Mouse (Mus musculus) spleen, postnatal 4 days (tissue): ENCODE data around the gene 1810043G02Rik.
"Not testable (repeated sequence)": the region's sequence is repeated elsewhere in the genome, so short reads cannot be mapped to it uniquely, and the experiment has no call there.

Source experiments
- DNase-seq, 2 experiments: peaks; one replicate each; pipeline ENCODE4 v3.0.0; 2022; ENCODE audit warnings: low spot score in 2 of 2

1810043G02Rik gene

GRCm38 (mm10) chr10:78004479-78005100, 26.3 kb downstream of the 1810043G02Rik start:
- no peak for DNase-seq

GRCm38 (mm10) chr10:78005791-78006438, 27.6 kb downstream of the 1810043G02Rik start:
- no peak for DNase-seq

GRCm38 (mm10) chr10:78007203-78007602, 28.9 kb downstream of the 1810043G02Rik start:
- no peak for DNase-seq

DNA sequence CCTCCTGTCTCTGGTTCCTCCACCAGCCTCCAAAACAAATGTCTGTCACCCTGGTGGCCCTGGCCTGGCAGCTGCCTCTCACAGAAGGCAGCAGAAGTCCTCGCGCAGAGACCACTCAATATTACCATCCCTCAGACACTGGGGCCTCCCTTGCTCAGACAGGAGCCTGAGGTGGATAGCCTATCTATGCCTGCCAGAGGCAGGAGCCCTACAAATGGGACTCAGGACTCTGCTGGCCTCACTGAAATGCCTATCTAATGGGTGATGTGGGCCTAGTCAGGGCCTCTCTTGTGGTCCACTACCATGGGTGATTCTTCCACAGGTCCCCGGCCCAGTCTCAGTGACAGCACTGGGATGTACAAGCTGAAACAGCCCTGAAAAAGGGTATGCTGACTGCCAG, 29.8 kb downstream of the 1810043G02Rik start:
- no peak for DNase-seq

DNA sequence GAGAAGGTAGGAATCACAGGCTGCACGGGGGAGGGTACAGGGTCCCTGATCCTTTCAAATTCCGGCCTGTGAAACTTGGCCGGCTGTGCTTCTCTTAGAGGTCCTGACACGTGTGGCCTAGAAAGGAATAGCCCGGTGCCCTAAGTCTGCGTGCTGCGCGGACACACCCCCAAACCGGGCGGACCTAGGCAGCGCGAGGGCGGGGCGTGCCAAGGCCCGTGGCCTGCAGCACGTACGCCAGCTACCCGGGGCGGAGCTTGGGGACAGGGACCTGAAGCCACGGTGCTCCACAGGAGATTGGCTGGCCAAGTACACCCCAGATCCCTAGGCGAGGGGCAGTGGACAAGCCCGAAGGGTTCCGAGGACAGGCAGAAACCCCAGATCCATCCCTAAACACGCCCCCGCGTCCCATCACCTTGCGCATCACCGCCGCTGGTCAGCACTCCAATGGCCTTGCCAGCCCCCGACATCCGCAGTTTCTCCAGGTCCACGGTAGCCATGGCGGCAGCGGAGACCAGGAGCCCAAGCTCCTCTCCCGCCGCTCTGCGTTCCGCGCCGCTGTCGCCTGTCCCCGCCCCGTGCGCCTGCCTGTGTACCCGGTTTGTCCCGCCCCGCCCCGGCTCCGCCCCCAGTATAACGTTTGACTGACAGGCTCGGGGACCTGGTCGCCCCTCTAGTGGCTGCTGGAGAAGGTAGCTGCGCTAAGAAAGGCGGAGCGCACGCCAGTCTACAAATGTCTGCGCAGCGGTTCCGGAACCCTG, 31.0 kb downstream of the 1810043G02Rik start:
- peak; percentile 99 for DNase-seq

DNA sequence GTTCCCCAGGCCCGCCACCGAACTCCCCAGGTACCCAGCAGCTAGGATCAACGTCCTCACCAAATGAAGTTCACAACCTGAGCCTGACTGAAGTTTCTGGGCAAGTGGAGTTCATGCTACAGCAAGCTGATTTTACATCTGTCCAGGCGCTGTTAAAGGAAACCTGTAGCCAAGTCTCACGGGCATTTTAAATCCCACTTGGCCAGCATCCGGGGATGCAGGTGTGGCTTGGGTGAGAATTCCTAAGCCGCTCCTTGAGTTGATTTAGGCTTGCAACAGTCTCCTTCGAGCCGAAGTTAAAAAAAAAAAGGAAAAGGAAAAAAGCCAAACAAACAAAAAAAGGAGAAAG, 31.6 kb downstream of the 1810043G02Rik start, which contains the start of gene Pfkl:
Gene Pfkl, minus strand, starts transcription at position 139 of the 349 bp plus-strand sequence.
- DNase-seq: no peak

- no peak for DNase-seq
Observed at GRCm38 (mm10) chr10:78010335-78010734, 32.0 kb downstream of the 1810043G02Rik start.

DNA sequence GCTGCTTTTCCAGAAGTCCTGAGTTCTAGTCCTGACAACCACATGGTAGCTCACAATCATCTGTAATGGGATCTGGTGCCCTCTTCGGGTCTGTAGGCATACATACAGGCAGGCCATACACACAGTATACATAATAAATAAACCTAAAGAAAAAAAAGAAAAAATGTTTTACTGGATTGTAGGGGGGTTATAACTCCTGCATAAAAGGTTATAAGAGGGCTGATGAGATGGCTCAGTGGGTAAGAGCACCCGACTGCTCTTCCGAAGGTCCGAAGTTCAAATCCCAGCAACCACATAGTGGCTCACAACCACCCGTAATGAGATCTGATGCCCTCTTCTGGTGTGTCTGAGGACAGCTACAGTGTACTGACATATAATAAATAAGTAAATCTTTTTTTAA, 32.8 kb downstream of the 1810043G02Rik start:
- not testable (repeated sequence) for DNase-seq

DNA sequence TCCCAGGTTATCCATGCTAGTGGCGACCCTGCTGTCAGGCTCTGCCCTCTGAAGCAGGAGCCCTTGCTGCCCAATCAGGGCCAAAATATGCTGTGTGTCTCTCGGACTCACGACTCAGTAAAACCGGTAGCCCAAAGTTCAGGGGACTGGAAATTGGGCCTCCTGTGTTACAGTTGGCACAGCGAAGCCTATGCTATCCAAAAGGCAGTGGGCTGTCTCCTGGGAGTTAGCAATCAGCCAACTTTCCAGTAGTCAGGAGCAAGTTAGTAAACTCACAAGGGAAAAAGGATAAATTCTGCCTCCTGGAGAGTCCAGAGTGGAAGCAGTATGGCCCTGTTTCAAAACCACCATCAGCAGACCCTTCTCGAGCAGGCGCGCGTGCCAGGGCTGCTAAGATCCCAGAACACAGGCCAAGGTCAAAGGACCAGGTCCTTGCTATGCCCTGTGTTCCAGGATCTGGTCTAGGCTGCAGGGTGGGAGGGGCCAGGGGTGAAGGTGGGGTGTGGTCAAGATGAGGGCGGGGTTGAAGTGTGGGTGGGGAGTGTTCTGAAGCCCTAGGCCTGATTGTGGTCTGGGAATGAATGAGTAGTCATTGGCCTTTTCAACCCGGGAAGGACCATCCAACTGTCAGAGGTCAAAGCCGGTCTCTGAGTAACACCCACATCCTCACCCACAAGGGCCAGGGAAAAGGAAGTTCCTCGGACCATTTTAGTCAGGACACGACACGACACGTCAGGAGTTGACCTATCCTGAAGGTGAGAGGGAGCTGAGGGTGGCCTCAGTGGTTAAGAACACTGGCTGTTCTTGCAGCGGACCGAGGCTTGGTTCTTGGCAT, 34.6 kb downstream of the 1810043G02Rik start:
- DNase-seq: no peak

GRCm38 (mm10) chr10:78015489-78015888, 37.2 kb downstream of the 1810043G02Rik start:
- no peak for DNase-seq

DNA sequence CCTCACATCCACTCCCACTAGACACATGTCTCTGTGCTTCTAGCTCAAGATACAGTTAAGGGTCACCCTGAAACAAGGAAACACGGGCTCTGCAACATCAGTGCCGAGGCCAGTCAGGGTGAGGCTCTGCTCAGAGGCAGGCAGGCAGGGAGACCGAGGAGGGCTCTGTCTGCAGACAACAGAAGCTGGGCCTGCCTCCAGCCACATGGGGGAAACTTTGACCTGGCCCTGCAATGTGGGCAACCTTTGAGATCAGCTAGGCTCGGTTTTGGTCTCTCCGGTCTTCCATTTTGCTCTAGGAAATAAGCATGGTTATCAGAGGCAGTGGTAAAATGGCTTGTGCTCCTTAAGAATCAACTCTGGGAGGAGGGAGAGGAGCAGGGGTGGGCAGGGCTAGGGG, 38.0 kb downstream of the 1810043G02Rik start:
- no peak for DNase-seq

DNA sequence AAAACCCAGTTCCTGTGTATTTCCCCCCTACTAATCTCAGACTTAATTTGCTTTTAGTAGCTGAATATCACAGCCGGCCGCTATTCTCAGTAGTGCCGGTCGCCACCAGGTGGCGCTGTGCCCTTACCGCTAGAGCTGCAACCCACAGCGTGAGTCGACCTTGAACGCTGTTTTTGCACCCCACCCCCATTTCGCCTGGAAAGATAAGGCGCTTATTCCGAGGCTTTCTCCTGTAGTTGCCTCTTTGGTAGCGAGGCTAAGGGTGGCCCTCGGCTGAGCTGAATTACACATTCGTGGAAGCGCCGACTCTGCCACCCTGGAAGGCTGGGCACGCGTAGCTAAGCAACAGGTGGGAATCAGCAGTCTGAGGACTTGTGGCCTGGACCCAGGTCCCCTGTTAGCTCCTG, 40.5 kb downstream of the 1810043G02Rik start:
- peak; percentile 82 to 95 for DNase-seq

DNA sequence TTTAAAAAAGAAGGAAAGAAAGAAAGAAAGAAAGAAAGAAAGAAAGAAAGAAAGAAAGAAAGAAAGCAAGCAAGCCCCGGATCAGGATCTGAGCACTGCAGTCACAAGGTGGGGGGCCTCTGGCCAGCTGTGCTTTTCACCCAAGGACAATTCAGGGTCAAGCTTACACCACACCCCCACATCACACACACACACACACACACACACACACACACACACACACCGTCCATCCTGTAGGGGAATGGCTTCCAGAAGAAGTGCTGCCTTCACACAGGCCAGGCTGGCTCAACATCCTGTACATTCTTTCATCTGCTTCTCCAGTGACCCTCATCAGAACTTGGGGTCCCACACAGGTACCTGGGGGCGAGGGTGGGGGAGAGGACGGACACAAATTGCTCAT, 41.0 kb downstream of the 1810043G02Rik start:
- DNase-seq: no peak

DNA sequence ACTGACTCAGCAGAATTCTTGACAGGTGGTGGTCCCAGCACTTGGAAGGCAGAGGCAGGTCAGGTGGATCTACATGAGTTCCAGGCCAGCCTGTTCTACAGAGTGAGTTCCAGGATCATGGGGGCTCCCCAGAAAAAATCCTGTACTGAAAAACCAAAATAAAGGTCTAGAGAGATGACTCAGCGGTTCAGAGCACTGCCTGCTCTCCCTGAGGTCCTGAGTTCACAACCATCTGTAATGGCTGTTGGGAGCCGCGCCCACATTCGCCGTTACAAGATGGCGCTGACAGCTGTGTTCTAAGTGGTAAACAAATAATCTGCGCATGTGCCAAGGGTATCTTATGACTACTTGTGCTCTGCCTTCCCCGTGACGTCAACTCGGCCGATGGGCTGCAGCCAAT, 41.7 kb downstream of the 1810043G02Rik start:
- not testable (repeated sequence) for DNase-seq

- not testable (repeated sequence) for DNase-seq
Observed at GRCm38 (mm10) chr10:78025453-78025852, 47.1 kb downstream of the 1810043G02Rik start.

DNA sequence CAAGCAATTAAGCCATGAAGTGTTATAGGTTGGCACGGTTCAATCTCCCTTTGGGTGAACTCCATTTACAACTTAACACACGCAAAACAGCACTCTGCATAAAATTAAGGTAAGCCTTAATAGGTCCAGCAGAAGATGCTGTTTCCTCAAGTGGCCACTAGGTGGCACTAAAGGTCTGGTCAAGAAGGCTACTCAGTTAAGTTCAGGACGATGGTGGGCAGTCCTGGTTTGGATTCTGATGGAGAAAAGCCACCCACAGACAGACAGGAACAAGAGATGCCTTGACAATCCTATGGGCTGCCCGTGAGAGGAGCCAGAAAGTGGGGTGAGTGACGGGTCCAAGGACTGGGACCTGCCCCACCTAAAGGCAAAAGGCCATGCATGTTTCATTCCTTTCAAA, 49.8 kb downstream of the 1810043G02Rik start:
- peak; percentile 64 to 86 for DNase-seq

DNA sequence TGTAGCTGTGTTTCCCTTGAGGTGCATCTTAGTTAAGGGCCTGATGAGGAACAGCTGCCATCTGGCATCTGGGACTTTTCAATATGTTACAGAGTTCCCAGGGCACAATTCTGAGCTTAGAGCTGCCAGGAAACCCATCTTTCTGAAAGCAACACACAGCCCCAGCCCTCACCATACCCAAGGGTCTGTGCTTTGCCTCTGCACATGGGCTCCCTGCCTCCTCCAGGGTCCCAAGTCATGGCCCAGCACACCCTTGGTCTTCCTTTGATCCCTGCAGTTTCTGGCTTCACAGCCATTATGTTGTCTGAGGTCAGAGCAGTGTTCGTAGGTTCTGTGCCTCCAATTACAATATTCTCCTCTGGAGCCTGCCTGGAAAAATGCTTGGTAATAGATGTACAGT, 50.8 kb downstream of the 1810043G02Rik start:
- DNase-seq: no peak

- no peak for DNase-seq
Observed at GRCm38 (mm10) chr10:78031987-78032386, 53.7 kb downstream of the 1810043G02Rik start.
